Mouse (Mus musculus) thymus, postnatal 0 days (tissue): ENCODE results near the gene Lrrc46. TPM values are rescaled to one million over a fixed set of nuclear protein-coding genes. Genes with fewer than 3 reads are reported as not detected.
A peak's percentile ranks its signal among the peaks of the same experiment; 100 is the strongest.

Experiments used
- DNase-seq: peaks from one replicate; pipeline ENCODE4 v3.0.0-alpha.2; 2015; ENCODE audit warnings: low spot score
- polyA plus RNA-seq: library from polyadenylated mRNA; unstranded; fragments of >200 nt; fragmentation: Nextera tagmentation; extraction: Ambion mirVana; gene quantifications from 2 replicates; pipeline ENCODE4 v1.2.1, GENCODE M21; 2015

Gene Lrrc46
- polyA plus RNA-seq, 1 experiment from 2014 or later, result 0.83 TPM

DNA sequence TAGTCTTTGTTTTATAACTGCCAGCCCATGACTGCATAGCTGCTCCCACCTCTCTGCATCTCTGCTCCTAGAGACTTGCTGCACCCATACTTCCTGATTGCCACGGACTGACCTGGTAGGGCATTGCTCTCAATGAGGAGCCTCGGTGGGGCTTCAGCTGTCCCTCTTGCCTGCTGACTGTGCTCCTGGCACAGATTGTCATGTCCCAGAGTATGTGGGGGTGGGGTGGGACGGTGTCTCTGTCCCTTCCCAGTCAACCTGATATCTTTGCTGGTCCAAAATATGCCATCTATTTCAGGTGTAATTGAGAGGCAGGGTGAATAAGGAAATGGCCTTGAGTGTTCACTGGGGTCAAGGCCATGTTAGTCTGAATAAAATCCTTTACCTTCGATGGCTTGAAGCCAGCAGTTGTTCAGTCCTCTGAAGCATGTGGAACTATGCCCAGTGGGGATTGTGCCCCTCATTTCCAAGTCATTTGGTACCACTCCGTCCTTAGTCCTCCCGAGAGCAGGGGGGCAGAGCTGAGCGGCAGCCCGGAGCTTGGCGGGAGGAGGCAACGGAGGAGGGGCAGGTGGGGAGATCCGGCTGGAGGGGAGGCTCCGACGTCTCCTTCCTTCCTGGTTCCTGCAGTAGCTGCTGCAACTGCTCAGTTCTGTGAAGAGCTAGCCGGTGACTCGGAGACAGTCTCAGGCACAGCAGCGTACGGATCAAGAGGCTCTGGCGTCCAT is 9.2 kb upstream of the Lrrc46 start, which contains the start of gene Osbpl7:
Gene Osbpl7 (plus strand): TSS at position 413 of the 728 bp plus-strand sequence.
- DNase-seq, result peak; percentile 85

DNA sequence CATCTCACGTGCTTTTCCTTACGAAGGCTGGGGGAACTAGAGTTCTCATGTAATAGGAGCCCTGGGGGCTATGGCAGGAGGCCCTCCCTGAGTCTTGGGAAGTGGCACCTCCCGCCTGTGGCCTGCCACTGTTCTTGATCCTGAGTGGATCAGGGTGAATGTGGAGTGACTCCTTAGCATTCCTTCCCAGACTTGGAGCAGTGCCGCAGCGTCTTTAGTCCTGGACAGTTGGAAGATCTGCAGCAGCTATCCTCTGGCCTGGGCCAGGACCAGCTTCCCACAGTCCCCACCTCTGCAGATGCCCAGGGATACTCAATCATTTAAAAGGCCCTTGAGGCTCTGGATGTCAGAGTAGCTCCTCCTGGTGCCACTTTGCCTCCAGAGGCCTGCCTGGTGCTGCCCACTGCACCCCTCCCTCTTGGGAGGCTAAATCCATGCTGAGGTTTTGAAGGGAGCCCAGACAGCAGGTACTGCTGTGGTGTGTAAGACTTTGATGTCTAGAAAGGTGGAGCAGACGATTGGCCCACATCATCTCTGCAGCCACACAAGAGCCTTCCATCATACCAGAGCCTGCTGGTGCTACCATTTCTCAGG is 8.4 kb upstream of the Lrrc46 start:
- no peak for DNase-seq

DNA sequence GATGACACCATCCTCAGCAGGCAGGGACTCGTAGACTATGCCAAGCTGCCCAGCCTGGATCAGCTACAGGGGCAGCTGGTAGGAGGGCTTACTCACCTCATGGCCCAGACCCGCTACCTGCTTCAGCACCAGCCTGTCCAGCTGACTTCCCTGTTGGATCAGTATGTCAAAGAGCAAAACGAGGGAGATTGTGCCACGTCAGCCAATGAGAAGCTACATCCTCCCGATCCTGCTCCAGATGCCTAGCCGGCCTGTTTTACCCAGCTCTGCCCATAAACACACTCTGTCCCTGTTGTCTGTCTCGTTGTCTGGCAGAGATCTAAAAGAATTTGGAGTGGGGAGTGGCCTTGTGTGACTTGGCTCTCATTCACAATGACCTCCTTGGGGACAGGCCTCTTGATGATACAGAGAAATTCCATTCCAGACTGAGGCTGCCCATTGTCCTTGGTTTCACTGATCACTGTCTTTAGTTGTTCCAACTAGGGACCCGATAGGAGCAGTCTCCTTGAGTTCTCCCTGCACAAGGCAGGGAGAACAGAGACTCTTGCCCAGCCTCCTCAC is 7.0 kb upstream of the Lrrc46 start:
- DNase-seq, result no peak

DNA sequence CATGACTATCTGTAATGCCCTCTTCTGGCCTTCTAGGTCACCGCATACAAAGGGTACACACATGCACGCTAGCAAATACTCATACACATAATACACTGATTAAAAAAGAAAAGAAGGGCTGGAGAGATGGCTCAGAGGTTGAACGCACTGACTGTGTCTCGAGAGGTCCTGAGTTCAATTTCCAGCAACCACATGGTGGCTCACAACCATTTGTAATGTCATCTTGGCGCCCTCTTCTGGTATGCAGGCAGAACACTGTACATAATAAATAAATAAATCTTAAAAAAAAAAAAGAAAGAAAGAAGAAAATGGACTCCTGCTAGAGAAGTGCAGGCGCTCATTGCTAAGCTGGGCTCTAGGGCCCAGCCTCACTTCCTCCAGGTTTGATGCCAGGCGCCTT is 4.7 kb upstream of the Lrrc46 start:
- DNase-seq, result peak; percentile 37

DNA sequence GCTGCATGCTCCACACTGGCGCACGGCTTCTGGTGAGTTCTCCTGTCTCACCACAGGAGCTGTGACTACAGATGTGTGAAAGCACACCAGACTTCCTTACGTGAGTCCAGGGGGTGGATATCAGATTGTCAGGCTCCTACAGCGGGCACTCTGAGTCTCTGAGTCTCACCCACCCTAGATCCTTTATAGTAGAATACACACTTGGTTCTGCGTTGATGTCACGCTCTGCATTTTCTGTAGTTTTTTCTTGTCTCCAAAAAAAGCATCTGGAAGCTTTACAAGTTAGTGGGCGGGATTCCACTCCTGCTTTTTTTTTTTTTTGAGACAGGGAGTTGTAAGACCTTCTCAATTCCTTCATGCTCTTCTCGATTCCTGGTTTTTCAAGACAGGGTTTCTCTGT is 3.7 kb upstream of the Lrrc46 start:
- DNase-seq, result no peak

DNA sequence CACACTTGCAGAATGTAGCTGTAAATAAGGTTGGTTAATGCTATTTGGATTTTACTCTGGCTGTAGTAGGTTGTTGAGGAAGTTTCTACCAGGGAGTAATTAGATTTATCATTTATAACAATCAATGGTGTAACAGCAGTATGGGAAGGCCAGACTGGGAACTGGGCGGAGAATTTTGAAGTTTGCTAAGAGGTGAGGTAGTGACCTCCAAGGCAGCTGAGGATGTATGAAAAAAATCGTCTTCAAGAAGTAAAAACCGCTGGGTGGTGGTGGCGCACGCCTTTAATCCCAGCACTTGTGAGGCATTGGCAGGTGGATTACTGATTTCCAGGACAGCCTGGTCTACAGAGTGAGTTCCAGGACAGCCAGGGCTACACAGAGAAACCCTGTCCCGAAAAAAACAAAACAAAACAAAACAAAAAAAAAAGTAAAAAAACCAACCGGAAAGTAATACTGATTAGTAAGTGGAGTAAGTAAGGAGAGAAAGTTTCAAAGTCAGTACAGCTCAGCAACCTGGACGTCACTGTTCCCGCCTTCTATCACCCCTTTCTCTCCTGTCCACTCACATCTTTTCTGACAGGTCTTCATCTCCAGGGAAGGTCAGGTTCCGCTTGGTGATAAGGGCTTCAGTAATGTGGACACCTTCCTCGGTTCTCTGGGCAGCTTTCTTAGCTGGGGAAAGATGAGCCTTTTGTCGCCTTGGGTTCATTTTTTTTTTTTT is 746 bp downstream of the Lrrc46 start:
- no peak for DNase-seq

DNA sequence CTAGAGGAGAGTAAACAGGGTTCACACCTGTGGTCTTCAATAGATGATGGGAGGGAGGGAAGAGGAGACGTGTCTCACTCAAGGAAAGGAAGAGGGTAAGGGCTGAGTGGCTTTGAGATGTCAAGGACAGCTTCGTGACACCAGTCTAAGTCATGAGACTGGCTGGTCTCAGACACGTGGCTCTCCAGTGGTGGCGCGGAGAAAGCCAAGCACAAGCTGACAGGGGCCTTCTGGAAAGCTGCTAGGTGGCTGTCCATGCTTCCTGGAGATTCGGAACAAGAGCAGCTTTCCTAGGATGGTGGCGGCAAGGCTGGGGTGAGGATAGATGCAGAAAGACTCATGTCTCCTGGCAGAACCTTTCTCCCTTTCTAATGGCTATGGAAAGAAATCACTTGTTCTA is 2.3 kb downstream of the Lrrc46 start:
- no peak for DNase-seq

DNA sequence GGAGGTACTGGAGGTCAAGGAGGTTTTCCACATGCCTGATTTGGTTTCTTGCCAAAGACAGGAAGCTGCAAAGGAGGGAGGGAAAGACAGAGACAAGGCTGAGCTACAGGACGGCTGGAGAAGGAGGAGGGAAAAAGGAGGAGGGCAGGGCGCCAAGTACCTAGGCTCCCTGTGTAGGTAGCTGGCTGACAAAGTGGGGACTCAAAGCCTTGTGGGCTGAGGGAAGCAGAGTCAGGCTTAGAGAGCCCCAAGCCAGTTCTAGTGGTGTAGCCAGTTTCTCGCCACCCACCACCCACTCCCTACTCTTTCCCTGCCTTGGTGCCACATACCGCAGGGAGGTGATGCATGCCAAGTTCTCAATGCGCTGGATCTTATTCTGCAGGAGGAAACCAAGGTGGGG is 5.1 kb downstream of the Lrrc46 start:
- no peak for DNase-seq

DNA sequence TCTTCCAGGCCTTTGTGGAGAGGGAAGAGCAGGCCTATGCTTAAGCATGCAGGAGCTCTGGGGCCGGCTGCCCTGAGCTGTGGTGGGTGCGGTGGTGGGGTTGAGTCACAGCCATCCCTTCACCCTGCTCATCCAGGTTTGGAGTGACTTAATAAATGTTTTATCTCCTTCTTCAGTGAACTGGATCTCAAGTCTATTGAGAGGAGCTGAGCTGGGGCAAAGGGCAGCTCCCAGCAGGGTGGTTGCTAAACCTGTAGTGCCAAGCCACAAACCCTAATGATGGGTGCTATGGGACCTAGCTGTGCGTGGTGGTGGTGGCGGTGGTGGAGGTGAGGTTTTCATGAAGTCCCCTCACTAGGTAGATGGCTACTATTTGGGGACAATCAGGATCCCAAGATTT is 7.4 kb downstream of the Lrrc46 start:
- no peak for DNase-seq

DNA sequence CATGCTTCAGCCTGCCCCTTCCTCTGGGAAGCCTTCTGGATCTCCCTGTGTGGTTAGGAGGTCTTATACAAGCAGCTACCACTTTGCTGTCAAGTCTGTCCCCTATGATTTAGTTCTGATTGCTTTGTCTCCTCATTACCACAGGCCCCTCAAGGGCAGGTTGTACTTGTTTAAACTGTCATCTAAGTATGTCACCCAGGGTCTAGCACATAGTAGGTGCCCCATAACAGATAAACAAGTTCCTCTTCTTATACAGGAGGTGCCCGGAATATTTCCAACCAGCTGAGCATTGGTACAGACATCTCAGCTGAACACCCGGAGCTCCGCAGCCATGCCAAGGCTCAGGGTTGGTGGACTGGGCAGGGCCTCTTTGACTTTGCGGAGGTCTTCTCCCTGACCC is 8.7 kb downstream of the Lrrc46 start:
- DNase-seq, result no peak

DNA sequence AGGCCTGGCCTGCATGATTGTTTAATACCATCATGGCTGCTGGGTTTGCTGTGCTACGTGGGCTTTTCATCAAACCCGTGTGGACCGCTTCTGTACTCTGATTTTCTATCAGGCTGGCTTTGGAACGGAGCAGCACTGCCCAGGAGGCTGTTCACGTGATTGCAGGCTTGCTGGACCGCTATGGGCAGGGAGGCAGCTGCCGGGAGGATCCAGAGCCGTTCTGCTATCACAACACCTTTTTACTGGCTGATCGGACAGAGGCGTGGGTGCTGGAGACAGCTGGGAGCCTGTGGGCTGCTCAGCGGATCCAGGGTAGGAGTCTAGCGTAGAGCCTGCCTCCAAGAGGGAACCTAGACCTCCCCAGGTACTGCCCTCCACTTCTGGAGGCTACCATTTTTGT is 9.2 kb downstream of the Lrrc46 start:
- no peak for DNase-seq

DNA sequence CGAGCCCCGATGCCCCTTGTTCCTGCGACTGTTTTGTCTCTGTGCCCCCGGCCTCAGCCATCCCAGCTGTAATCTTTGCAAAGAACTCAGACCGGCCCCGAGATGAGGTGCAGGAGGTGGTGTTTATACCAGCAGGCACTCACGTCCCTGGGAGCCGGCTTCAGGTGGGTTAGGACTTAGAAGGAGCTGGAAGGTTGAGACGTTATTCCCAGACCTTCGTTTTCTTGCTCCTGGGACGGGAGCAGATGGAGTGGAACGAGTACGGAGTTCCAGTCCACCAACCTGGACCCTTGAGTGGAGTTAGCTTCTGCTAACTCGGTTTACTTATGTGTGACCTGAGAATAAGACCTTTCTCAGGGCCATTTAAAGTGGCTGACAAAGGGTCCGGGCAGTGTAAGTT is 10.8 kb downstream of the Lrrc46 start:
- no peak for DNase-seq

DNA sequence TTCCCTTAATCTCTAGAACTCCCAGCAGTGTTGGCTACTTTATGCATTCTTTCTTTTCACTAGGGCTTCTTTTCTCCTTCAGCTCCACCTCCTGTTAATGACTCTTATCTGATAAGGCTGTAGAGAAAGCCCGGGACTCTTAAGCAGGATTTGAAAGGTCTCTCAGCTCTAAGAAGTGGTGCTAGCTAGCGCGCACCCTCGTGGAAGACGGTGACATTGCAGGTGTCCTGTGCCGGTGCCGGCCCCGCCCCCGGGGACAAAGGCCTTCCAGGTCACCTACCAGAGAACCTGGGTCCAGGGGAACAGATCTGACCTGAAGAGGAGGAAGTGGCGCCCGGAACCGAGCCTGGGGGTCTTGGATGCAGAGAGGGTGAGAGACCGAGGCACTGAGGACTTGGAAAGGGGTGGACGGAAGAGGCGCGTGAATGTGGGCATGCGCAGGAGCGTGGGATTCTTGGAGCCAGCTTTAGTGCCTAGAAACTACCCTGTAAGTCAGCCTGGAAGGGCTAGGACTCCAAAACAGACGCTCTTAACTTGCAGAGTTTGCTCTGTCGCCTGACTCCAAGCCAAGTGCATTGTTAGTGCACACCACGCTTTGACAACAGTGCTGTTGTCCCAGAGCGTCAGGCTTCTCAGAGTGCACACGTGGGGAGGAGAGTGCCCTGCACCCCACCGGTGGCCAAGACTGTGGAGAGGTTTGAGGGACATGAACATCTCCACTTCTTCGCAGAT is 11.4 kb downstream of the Lrrc46 start, which contains the start of gene Scrn2:
Gene Scrn2 (plus strand): TSS at position 253 of the 732 bp plus-strand sequence.
- peak; percentile 82 for DNase-seq

DNA sequence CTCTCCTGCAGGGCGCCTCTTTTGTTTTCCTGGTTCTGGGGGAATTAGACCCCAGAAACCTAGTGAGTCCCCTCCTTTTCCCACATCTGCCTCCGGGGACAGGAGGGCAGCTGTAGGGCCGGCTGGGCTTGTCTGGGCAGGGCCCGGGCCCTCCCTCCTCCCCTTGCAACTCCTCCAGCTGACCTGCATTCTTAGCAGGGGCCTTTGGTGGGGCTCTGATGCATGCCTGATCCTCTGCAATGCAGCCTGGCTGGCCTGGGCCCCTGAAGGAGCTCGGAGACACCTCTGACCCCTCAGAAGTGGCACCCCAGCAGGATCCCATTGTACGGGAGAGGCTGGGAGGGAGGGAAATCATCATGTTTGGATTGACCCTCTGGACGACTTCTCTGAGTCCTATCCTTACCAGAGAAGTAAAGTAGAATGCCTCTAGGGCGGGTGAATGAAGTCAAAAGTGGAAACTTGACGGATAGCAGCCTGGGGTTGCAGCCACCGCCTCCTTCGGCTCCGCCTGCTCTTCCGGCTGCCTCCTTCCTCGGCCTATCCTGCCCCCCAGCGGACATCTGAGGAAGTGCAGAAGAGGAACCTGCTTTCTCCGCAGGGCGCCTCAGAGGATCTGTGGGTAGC is 15.4 kb downstream of the Lrrc46 start:
- peak; percentile 94 for DNase-seq

DNA sequence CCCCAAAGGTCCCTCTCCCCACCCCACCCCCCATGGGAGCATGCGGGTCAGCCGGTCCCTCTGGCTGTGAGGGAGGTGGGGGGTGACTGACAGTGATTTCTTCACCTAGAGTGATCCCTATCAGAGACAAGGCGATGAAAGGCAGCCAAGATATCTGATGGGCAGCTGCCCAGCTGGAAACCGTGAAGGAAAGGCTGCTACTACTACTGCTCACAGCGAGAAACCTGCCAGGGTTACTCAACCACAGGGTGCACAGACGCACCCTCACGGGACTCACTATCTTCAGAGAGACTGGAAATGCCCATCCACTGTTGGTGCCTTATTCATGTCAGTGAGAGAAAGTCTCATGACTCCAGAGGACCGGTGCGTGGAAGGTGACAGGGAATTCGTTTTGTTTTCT is 16.2 kb downstream of the Lrrc46 start:
- DNase-seq, result no peak

DNA sequence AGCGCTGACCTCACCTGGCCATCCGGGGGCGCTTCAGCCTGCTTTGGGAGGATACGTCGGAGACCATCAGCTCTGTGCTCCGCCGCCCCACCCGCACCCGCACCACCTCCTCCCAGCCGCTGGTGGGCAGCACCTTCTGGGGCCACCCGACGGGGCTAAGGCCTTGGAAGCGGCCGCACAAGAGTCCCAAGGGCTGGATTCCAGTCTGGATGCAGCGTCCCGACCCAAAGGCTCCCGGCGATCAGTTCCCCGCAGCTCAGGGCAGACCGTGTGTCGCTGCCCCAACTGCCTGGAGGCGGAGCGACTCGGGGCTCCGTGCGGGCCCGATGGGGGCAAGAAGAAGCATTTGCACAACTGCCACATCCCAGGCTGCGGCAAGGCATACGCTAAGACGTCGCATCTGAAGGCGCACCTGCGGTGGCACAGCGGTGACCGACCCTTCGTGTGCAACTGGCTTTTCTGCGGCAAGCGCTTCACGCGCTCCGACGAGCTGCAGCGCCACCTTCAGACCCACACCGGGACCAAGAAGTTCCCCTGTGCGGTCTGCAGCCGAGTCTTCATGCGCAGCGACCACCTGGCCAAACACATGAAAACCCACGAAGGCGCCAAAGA is 19.2 kb downstream of the Lrrc46 start:
- DNase-seq, result peak; percentile 93

DNA sequence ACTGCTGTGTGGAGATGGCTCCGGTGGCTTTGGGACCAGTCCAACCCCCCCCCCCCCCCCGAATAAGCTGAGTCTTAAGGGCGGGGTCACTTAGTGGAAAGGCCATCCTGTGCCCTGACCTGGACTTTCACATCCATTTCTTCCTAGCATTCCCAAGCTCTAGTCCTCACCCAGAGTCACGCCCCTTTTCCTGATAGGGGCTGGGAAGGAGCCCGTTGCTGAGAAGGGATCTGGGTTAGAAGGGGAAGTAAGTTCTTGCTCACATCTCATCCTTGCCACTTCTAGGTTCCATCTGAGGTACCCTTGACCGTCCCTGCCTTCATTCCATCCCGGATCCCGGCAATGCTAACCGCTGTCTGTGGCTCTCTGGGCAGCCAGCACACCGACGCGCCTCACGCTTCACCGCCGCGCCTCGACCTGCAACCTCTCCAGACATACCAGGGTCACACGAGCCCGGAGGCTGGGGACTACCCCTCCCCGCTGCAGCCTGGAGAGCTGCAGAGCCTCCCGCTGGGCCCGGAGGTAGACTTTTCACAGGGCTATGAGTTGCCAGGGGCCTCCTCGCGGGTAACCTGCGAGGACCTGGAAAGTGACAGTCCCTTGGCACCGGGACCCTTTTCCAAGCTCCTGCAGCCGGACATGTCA is 20.0 kb downstream of the Lrrc46 start:
- peak; percentile 32 for DNase-seq

DNA sequence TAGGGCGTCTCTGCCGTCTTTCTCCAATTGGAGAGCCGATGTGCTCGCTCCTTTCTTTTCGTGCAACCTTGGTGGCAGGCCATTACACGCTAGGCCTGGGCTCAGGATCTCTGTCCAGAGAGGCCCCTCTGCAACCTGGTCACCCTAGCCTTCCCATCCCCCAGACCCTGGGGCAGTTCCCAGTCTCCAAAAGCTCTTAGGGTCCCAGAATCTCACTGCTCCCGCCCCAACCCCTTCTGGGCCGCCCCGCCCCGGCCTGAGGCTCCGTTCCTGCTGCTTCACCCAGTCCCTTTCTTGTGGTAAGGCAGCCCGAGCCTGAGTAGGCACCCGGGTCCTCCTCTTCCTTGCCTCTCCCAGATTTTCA is 21.9 kb downstream of the Lrrc46 start:
- no peak for DNase-seq

DNA sequence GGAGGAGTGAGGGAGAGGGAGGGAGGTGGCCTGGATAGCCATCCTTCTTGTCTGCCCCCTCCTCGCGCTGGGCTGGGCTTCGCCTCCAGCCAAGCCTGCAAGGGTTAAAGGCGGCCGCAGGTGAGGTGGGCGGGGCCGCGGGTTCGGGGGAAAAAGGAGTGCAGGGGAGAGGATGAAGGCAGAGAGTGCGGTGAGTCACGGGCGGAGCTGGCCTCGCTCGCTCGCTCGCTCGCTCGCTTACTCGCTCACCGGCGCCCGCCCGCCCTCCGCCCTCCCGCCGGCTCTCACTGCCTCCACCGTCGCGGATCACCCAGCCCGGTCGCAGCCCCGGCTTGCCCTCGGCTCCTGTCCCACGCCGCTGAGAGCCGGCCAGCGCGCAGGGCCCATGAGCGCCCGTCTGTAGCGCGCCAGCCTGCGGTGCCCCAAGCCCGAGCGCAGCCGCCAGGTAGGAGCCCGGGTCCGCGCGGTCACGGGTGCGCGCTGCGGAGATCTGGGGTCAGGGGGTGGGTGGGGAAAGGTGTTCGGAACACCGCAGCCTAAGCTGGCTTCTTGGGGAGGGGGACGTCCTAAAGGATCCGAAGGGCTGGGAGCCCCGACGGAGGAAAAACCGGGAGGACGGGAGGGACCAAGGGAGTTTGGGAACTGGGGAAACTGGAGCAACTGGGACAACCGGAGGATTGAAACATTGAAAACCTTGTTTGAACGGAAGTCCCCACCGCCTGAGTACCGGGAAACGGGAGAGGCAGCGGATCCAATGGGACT is 22.4 kb downstream of the Lrrc46 start:
- DNase-seq, result peak; percentile 31
